Mouse (Mus musculus) stomach, postnatal 0 days (tissue): ENCODE measurements around the gene Nup50. TPM values are rescaled to one million over a fixed set of nuclear protein-coding genes. Genes with fewer than 3 reads are reported as not detected.

Source experiments
- ATAC-seq: fragments of 200-750 bp; cut with Nextera tagmentation; 2 replicates; pipeline ENCODE4 v1.8.0; 2017; ENCODE audit not compliant: low FRiP score, low TSS enrichment
- DNase-seq: peaks from one replicate; pipeline ENCODE4 v3.0.0-alpha.2; 2016; ENCODE audit warnings: low spot score
- H3K27ac ChIP-seq: fragments of 300-500 bp; sonication (generic); replicated peaks from 2 replicates; pipeline ENCODE4 v1.5.1; 2014; ENCODE audit warnings: mild to moderate bottlenecking, control low read depth
- H3K27me3 ChIP-seq: fragments of 300-500 bp; sonication (generic); 2 replicates; pipeline ENCODE4 v1.6.1; 2014; ENCODE audit warnings: low read length; ENCODE audit not compliant: control insufficient read depth, insufficient read depth
- H3K36me3 ChIP-seq: fragments of 300-500 bp; sonication (generic); 2 replicates; pipeline ENCODE4 v1.6.1; 2014; ENCODE audit warnings: low read length, mixed read lengths; ENCODE audit not compliant: control insufficient read depth, insufficient read depth
- H3K4me1 ChIP-seq: fragments of 300-500 bp; sonication (generic); replicated peaks from 2 replicates; pipeline ENCODE4 v1.6.1; 2014; ENCODE audit warnings: antibody characterized with exemption; ENCODE audit not compliant: control insufficient read depth, insufficient read depth
- H3K4me2 ChIP-seq: fragments of 300-500 bp; sonication (generic); replicated peaks from 2 replicates; pipeline ENCODE4 v1.6.1; 2014; ENCODE audit warnings: low read depth, mild to moderate bottlenecking, control low read depth, moderate library complexity
- H3K4me3 ChIP-seq: fragments of 300-500 bp; sonication (generic); 2 replicates; pipeline ENCODE4 v1.5.1; 2014; ENCODE audit warnings: low read depth, low read length, control low read depth
- H3K9ac ChIP-seq: fragments of 300-500 bp; sonication (generic); 2 replicates; pipeline ENCODE4 v1.6.1; 2014; ENCODE audit warnings: mild to moderate bottlenecking, low read length, control low read depth, mixed read lengths
- H3K9me3 ChIP-seq: fragments of 300-500 bp; sonication (generic); 2 replicates; pipeline ENCODE4 v1.6.1; 2016; ENCODE audit warnings: low read length; ENCODE audit not compliant: control insufficient read depth
- CTCF ChIP-seq: IDR thresholded peaks from 2 replicates; pipeline ENCODE4 v1.5.1; 2016; ENCODE audit warnings: antibody characterized with exemption, low read depth, mild to moderate bottlenecking, moderate library complexity
- EP300 ChIP-seq: optimal IDR thresholded peaks from 2 replicates; pipeline ENCODE3; 2016; ENCODE audit warnings: antibody characterized with exemption
- WGBS: fragments of 180-500 bp; shearing (Covaris S2); extraction: QIAGEN DNeasy Blood & Tissue Kit; methylation state at CpG from one replicate; pipeline ENCODE4 v1.1.7; 2014; 5-methylcytosine and 5-hydroxymethylcytosine counted together
- polyA plus RNA-seq: library from polyadenylated mRNA; unstranded; fragments of >200 nt; fragmentation: Nextera tagmentation; extraction: Ambion mirVana; gene quantifications from 2 replicates; pipeline ENCODE4 v1.2.1, GENCODE M21; 2015

Gene Nup50
- polyA plus RNA-seq, 1 experiment from 2014 or later: 17.7 TPM

- DNase-seq (no peak), ATAC-seq (no peak)
- Histone ChIP-seq H3K36me3 (no peaks in the 10 kb centered on the region), H3K4me1 (no peaks in the 10 kb centered on the region), H3K27ac (no peak overlapping the region), H3K9me3 (no peaks in the 10 kb centered on the region), H3K9ac (no peak overlapping the region), H3K4me2 (no peak overlapping the region), H3K27me3 (no peaks in the 10 kb centered on the region), H3K4me3 (no peak overlapping the region)
- 56% methylated on average over 8 of the region's 8 CpGs for WGBS
- TF ChIP-seq EP300 (no peak), CTCF (no peak)
Measured at GRCm38 (mm10) chr15:84972860-84973543, 49.8 kb downstream of the Nup50 start.

GRCm38 (mm10) chr15:84973544-84973871 lies 50.3 kb downstream of the Nup50 start:
- no peak for ATAC-seq
- TF ChIP-seq EP300 (no peak), CTCF (no peak)
- WGBS: 61% methylated on average over 3 of the region's 3 CpGs

GRCm38 (mm10) chr15:84975729-84976128 lies 52.5 kb downstream of the Nup50 start:
- no peaks in the 10 kb centered on the region for H3K36me3 ChIP-seq
- 21% methylated on average over 4 of the region's 4 CpGs for WGBS
- no peaks in the 10 kb centered on the region for H3K27me3 ChIP-seq
- no peaks in the 10 kb centered on the region for H3K4me1 ChIP-seq
- no peak overlapping the region for H3K9ac ChIP-seq
- H3K9me3 ChIP-seq: no peaks in the 10 kb centered on the region
- no peak overlapping the region for H3K4me2 ChIP-seq
- DNase-seq: peak; percentile 38
- no peak overlapping the region for H3K4me3 ChIP-seq
- no peak overlapping the region for H3K27ac ChIP-seq
- TF ChIP-seq CTCF (no peak), EP300 (no peak)
- ATAC-seq: peak; percentile 58

More at GRCm38 (mm10) chr15:84973544-84973871, 50.3 kb downstream of the Nup50 start:
- Histone ChIP-seq H3K9me3 (no peaks in the 10 kb centered on the region), H3K36me3 (no peaks in the 10 kb centered on the region), H3K9ac (no peak overlapping the region), H3K4me3 (no peak overlapping the region), H3K4me1 (no peaks in the 10 kb centered on the region), H3K27me3 (no peaks in the 10 kb centered on the region), H3K4me2 (no peak overlapping the region), H3K27ac (no peak overlapping the region; the same call in 1 of the 2 replicates)
- no peak for DNase-seq

GRCm38 (mm10) chr15:84981609-84982313 lies 58.5 kb downstream of the Nup50 start:
- no peak overlapping the region for H3K4me2 ChIP-seq
- no peak overlapping the region for H3K9ac ChIP-seq
- DNase-seq: no peak
- H3K27me3 ChIP-seq: no peaks in the 10 kb centered on the region
- no peak overlapping the region; the same call in 1 of the 2 replicates for H3K27ac ChIP-seq
- H3K9me3 ChIP-seq: no peaks in the 10 kb centered on the region
- no peak overlapping the region for H3K4me3 ChIP-seq
- H3K4me1 ChIP-seq: no peaks in the 10 kb centered on the region; the same call in 1 of the 2 replicates
- TF ChIP-seq CTCF (no peak), EP300 (no peak)
- WGBS: 72% methylated on average over 9 of the region's 9 CpGs
- no peaks in the 10 kb centered on the region for H3K36me3 ChIP-seq
- no peak for ATAC-seq

- H3K4me2 ChIP-seq: no peak overlapping the region
- WGBS: 75% methylated on average over 3 of the region's 3 CpGs
- DNase-seq: peak; percentile 50
- TF ChIP-seq CTCF (no peak), EP300 (no peak)
- H3K4me1 ChIP-seq: no peaks in the 10 kb centered on the region; the same call in 1 of the 2 replicates
- peak; percentile 31; the same call in 1 of the 2 replicates for ATAC-seq
- H3K36me3 ChIP-seq: no peaks in the 10 kb centered on the region
- H3K9me3 ChIP-seq: no peaks in the 10 kb centered on the region
- H3K9ac ChIP-seq: no peak overlapping the region
- no peak overlapping the region for H3K4me3 ChIP-seq
- H3K27ac ChIP-seq: no peak overlapping the region
- no peaks in the 10 kb centered on the region for H3K27me3 ChIP-seq
Measured at GRCm38 (mm10) chr15:84982888-84983287, 59.7 kb downstream of the Nup50 start.

GRCm38 (mm10) chr15:84983721-84984120 lies 60.5 kb downstream of the Nup50 start:
- H3K36me3 ChIP-seq: no peaks in the 10 kb centered on the region
- DNase-seq (no peak), ATAC-seq (no peak)
- no peak overlapping the region for H3K27ac ChIP-seq
- TF ChIP-seq EP300 (no peak), CTCF (no peak)
- no peaks in the 10 kb centered on the region for H3K9me3 ChIP-seq
- no peaks in the 10 kb centered on the region; the same call in 1 of the 2 replicates for H3K4me1 ChIP-seq
- 76% methylated on average over 7 of the region's 7 CpGs for WGBS
- H3K27me3 ChIP-seq: no peaks in the 10 kb centered on the region
- H3K9ac ChIP-seq: no peak overlapping the region
- no peak overlapping the region for H3K4me3 ChIP-seq
- no peak overlapping the region for H3K4me2 ChIP-seq
